Mouse (Mus musculus) hematopoietic stem cell, adult 5-6 weeks (primary cell): ENCODE measurements around the gene Muc5b. TPM values are rescaled to one million over a fixed set of nuclear protein-coding genes. Genes with fewer than 3 reads are reported as not detected.
A peak's percentile ranks its signal among the peaks of the same experiment; 100 is the strongest.

Experiments
- ATAC-seq, 2 experiments: fragments of 125-278 bp in 1 of 2; replicated peaks in 1 of 2; 2 replicates each; pipeline ENCODE4 v1.8.0; 2016 to 2017; ENCODE audit warnings: inconsistent platforms in 2 of 2, mild to moderate bottlenecking in 2 of 2, moderate number of reproducible peaks in 2 of 2, low read depth in 1 of 2, moderate TSS enrichment in 1 of 2; ENCODE audit not compliant: low FRiP score in 2 of 2, poor library complexity in 2 of 2, severe bottlenecking in 2 of 2, insufficient read depth in 1 of 2, low TSS enrichment in 1 of 2
- total RNA-seq: library from RNA; stranded (forward); fragments of 172-1452, 232-1000 nt; gene quantifications from 2 replicates; pipeline ENCODE4 v1.2.3, GENCODE M21; 2017

Muc5b gene
- total RNA-seq, 1 experiment from 2014 or later: 0.05 TPM

- ATAC-seq: no peak
These were observed 36.0 kb downstream of the Muc5b start for GRCm38 (mm10) chr7:141874891-141875290.

DNA sequence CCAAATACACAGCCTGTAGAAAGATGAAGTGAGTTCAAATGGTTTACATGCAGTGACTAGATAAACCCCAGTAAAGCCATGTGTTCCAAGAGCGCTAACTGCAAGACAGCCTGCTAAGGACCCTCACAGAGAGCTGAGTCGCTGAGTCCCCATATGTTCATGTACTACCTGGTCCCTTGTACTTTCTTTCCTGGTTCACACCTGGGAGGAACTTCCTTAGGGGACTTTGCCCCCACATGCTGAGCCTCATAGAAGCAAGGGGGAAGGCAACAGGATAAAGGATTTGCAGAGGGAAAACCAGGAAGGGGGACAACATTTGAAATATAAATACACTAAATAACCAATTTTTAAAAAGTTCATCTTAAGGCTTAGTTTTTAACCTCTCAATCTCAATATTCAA is 39.9 kb downstream of the Muc5b start:
- ATAC-seq: no peak

GRCm38 (mm10) chr7:141892151-141892550 is 53.3 kb downstream of the Muc5b start:
- no peak for ATAC-seq

- peak in 1 of 2 experiments; percentile 18; a peak in 2 of 4 replicates for ATAC-seq
These were observed 63.0 kb downstream of the Muc5b start for GRCm38 (mm10) chr7:141901825-141902224.

DNA sequence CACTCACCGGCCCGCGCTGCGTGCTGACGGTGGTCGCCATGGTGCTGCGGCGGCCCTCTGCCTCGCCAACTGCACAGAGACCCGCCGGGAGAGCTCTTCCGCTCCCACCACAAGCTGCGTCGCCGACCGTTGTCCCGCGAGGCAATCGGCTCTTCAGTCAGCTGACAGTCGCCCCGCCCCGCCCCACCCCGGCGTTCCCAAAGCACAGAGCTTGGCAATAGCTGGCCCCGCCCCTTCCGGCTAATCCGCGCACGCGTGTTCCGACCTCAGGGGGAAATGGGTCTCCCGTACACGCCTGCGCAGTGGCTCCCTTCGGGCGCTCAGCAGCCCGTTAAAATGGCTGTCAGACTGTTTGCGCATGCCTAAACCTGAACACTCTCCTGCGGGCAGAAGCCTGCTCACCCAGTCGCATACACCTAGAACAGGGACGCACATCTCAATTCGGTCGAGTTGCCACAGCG is 63.4 kb downstream of the Muc5b start:
- ATAC-seq: peak; percentile 91 to 93

- no peak for ATAC-seq
These were observed 63.9 kb downstream of the Muc5b start for GRCm38 (mm10) chr7:141902791-141903190.

- no peak for ATAC-seq
These were observed 69.7 kb downstream of the Muc5b start for GRCm38 (mm10) chr7:141908591-141908990.

DNA sequence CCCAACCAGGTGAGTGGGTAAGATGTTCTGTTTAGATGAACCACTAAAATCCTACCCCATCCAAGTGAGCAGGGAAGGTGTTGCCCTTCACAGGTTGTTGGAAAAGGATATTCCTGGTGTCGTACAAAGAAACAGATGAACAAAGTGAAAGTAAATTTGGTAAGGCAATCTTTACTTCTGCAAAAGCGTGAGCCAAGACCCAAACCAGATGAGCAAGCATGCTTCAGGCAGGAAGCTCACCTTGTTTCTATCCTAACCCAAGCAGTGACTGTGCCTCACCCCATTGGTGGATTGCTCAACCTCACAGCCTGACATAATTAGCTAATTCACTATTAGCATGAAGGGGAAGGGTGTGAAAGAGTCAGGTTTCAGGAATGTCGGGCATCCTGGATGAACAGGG is 72.4 kb downstream of the Muc5b start:
- peak; percentile 56 to 84; a peak in 3 of 4 replicates for ATAC-seq

GRCm38 (mm10) chr7:141918407-141918806 is 79.5 kb downstream of the Muc5b start, which contains the start of gene Tollip:
Gene Tollip, minus strand, starts transcription at chr7:141918507.
- ATAC-seq: no peak

Other genes with a start within 250 kb of the Muc5b start
- not detected in 2 replicates for gene Muc6, start 183.8 kb upstream of the Muc5b start, total RNA-seq
- not detected in 2 replicates for gene Muc2, start 148.7 kb upstream of the Muc5b start, total RNA-seq
- 0.06 and 0.15 TPM in 2 replicates for gene Muc5ac, start 50.1 kb upstream of the Muc5b start, total RNA-seq
- gene Tollip, start 79.4 kb downstream of the Muc5b start, total RNA-seq: 30.4 and 30.8 TPM in 2 replicates
- not detected in 2 replicates for gene Brsk2, start 110.7 kb downstream of the Muc5b start, total RNA-seq
- 53.6 and 72.9 TPM in 2 replicates for gene Mob2, start 222.0 kb downstream of the Muc5b start, total RNA-seq